Mouse (Mus musculus) G1E (cell line): ENCODE measurements around the gene Zfp446.

Experiments
- CTCF ChIP-seq: IDR thresholded peaks from 2 replicates; pipeline ENCODE4 v1.5.1; 2012; ENCODE audit warnings: low read depth, low read length, inconsistent platforms, mixed read lengths
- GATA1 ChIP-seq: IDR thresholded peaks from 2 replicates; pipeline ENCODE4 v1.6.1; 2012; ENCODE audit warnings: borderline replicate concordance, low read length, inconsistent platforms, mixed read lengths

DNA sequence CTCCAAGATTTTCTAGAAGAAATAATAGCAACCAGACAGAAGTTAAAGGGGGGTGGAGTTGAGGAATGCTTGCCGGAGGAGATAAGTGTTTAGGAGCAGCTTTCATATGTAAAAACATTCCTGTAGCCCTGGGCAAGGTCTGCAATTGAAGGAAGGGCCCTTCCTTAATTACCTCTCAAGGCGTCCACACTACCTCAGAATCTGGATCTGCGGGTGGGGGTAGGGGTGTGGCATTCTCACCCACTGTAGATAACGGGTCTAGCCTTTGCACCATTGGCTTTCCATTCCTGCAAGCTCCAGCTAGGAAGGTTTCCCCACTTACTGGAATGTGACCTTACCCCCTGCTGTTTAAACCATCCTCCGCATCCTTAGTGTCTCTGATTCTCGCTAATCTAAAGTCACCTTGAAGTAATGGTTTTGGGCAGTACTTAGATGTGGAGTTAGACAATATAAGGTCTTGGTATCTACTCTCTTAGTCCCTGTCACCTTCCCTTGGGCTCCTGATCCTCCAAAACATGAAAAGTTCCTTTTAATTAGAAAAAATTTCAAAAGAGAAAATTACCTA, 36.7 kb downstream of the Zfp446 start:
- no peak for TF ChIP-seq GATA1
- no peak for TF ChIP-seq CTCF
